Mouse (Mus musculus): Measurements from ENCODE around the gene Cycs. TPM values are rescaled to one million over a fixed set of nuclear protein-coding genes. Genes with fewer than 3 reads are reported as not detected.

Cycs gene
- polyA plus RNA-seq, 1 experiment, result 3.7 TPM

DNA sequence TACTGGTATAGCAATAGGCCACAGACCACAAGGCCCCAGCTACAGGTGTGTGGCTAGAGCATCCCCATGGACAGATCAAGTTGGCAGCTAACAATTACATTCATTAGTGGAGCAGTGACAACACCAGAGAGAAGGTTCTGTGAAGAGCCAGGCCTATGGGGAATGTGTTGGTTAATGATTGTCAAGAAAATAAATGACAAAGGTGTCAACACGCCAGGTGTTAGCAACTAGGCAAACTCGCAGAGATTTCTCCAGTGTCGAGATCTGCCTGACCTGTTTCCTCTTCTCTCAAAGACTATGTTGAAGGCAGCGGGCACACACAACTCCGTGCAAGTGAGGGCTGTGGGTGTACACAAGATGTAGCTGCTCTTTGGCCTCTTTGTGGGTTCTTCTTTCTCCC lies 46.2 kb downstream of the Cycs start:
- Histone ChIP-seq H3K27ac (ENCODE audit: control insufficient read depth, insufficient read depth, low read depth, low read length) (no peak overlapping the region), H3K27me3 (ENCODE audit: control insufficient read depth, insufficient read depth, low read length) (no peaks in the 10 kb centered on the region), H3K36me3 (ENCODE audit: control insufficient read depth, insufficient read depth, low read length) (no peaks in the 10 kb centered on the region), H3K4me3 (ENCODE audit: control insufficient read depth, low read depth, low read length) (no peak overlapping the region), H3K4me1 (ENCODE audit: control insufficient read depth, insufficient read depth, low read length) (no peaks in the 10 kb centered on the region)
- no peak for TF ChIP-seq POLR2A (IDR thresholded peaks at IDR 0.05; ENCODE audit: control insufficient read depth, low read depth, low read length)
- no peak for TF ChIP-seq CTCF (IDR thresholded peaks at IDR 0.05; ENCODE audit: control insufficient read depth, insufficient read depth, insufficient replicate concordance, low read depth, low read length)

DNA sequence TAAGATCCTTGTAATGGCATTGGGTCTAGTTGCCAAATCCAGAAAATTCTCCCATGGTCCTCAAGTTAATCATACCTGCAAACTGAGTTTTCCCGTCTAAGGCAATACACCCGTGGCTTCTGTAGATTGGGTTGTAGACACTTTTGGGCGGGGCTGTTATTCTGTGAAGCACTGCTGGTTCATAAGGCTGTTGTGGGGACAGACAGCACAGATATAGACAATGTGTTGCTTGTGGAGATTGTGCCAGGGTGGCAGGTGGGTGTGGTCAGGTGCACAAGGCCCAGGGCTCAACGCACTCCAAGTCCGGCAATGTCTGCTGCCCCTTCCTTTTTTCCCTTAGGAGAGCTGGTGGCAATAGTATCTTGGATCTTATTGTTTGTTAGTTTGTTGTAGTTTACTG lies 48.0 kb downstream of the Cycs start:
- H3K27ac ChIP-seq (ENCODE audit: control insufficient read depth, insufficient read depth, low read depth, low read length), result no peak overlapping the region

More for the DNA sequence above, 48.0 kb downstream of the Cycs start:
- Histone ChIP-seq H3K4me1 (ENCODE audit: control insufficient read depth, insufficient read depth, low read length) (no peaks in the 10 kb centered on the region), H3K27me3 (ENCODE audit: control insufficient read depth, insufficient read depth, low read length) (no peaks in the 10 kb centered on the region), H3K4me3 (ENCODE audit: control insufficient read depth, low read depth, low read length) (no peak overlapping the region), H3K36me3 (ENCODE audit: control insufficient read depth, insufficient read depth, low read length) (no peaks in the 10 kb centered on the region)
- no peak for TF ChIP-seq POLR2A (IDR thresholded peaks at IDR 0.05; ENCODE audit: control insufficient read depth, low read depth, low read length)

Other genes with a start within 250 kb of the Cycs start
- 0.32 and 0.41 TPM in 2 replicates for gene Osbpl3, start 110.3 kb downstream of the Cycs start, polyA plus RNA-seq (2012; rRNA removed)
- gene 4921507P07Rik, start 30.1 kb upstream of the Cycs start, polyA plus RNA-seq (2012; rRNA removed), result 203 and 232 TPM in 2 replicates
- not detected in 2 replicates for gene Npvf, start 87.9 kb upstream of the Cycs start, polyA plus RNA-seq (2012; rRNA removed)

All from testis, adult 2 months (tissue).